Mouse (Mus musculus) neural tube, embryonic 11.5 days (tissue): Measurements from ENCODE around the gene Vps13d. TPM values are rescaled to one million over a fixed set of nuclear protein-coding genes. Genes with fewer than 3 reads are reported as not detected.

Experiments
- ATAC-seq: fragments of 200-750 bp; cut with Nextera tagmentation; 2 replicates; pipeline ENCODE4 v1.8.0; 2017; ENCODE audit warnings: moderate number of reproducible peaks, mild to moderate bottlenecking, moderate TSS enrichment, moderate library complexity; ENCODE audit not compliant: insufficient read depth, low FRiP score, low TSS enrichment
- DNase-seq: peaks from one replicate; pipeline ENCODE4 v3.0.0-alpha.2; 2015; ENCODE audit warnings: low spot score
- H3K27ac ChIP-seq: fragments of 300-500 bp; sonication (generic); 2 replicates; pipeline ENCODE4 v1.5.1; 2014; ENCODE audit warnings: low read depth, mild to moderate bottlenecking, low read length
- H3K27me3 ChIP-seq: fragments of 300-500 bp; sonication (generic); 2 replicates; pipeline ENCODE4 v1.6.1; 2014; ENCODE audit warnings: mild to moderate bottlenecking, low read length, mixed read lengths; ENCODE audit not compliant: control insufficient read depth, insufficient read depth
- H3K36me3 ChIP-seq: fragments of 300-500 bp; sonication (generic); 2 replicates; pipeline ENCODE4 v1.6.1; 2014; ENCODE audit warnings: mild to moderate bottlenecking, low read length, moderate library complexity, mixed read lengths; ENCODE audit not compliant: control insufficient read depth, insufficient read depth
- H3K4me1 ChIP-seq: fragments of 300-500 bp; sonication (generic); 2 replicates; pipeline ENCODE4 v1.6.1; 2014; ENCODE audit warnings: low read length, mixed read lengths; ENCODE audit not compliant: control insufficient read depth, insufficient read depth
- H3K4me2 ChIP-seq: fragments of 300-500 bp; sonication (generic); 2 replicates; pipeline ENCODE4 v1.6.1; 2014; ENCODE audit warnings: low read depth, mild to moderate bottlenecking, moderate library complexity
- H3K4me3 ChIP-seq: fragments of 300-500 bp; sonication (generic); 2 replicates; pipeline ENCODE4 v1.5.1; 2014; ENCODE audit warnings: low read depth, low read length
- H3K9ac ChIP-seq: fragments of 300-500 bp; sonication (generic); 2 replicates; pipeline ENCODE4 v1.6.1; 2014; ENCODE audit warnings: mild to moderate bottlenecking, low read length
- H3K9me3 ChIP-seq: fragments of 300-500 bp; sonication (generic); 2 replicates; pipeline ENCODE4 v1.6.1; 2016; ENCODE audit warnings: low read length; ENCODE audit not compliant: control insufficient read depth
- WGBS: fragments of 180-500 bp; shearing (Covaris S2); extraction: QIAGEN DNeasy Blood & Tissue Kit; methylation state at CpG from one replicate; pipeline ENCODE4 v1.1.7; 2014; 5-methylcytosine and 5-hydroxymethylcytosine counted together
- polyA plus RNA-seq: library from polyadenylated mRNA; unstranded; fragments of >200 nt; fragmentation: Nextera tagmentation; extraction: Ambion mirVana; gene quantifications from 2 replicates; pipeline ENCODE4 v1.2.1, GENCODE M21; 2014

Vps13d gene
- polyA plus RNA-seq, 1 experiment from 2014 or later = 14.3 TPM

DNA sequence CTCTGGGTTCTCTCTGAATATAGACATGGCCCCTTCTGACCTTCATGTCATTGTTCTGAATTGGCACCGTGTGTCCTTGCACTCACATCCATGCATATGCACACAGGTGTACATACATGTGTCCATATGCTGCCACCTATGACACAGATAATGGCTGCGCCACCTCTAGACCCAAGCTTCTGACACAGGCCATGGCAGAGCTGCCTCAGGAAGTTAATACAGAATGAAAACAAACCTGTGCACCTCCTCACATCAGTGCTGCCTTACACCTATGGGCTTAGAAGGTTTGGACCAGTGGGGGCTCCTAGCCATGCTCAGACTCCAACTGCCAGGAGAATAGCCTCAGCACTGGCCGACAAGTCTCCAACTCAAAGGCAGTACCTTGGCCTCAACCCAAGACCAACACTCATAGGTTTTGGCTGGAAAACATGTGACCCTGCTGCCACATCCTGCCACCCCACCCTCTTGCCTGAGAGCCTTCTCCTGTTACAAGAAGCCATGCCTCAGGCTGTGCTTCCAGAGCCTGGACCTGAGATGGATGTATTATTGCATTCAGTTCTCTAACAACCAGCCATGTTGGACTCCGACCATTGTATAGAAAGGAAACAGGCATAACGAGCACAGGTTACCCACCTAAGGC is 34.8 kb upstream of the Vps13d start:
- Histone ChIP-seq H3K27me3 (no peaks in the 10 kb centered on the region), H3K4me2 (no peak overlapping the region), H3K36me3 (no peaks in the 10 kb centered on the region), H3K9ac (no peak overlapping the region), H3K4me3 (no peak overlapping the region), H3K27ac (no peak overlapping the region), H3K4me1 (no peaks in the 10 kb centered on the region), H3K9me3 (0 out of 2 replicates have a peak, but pooled peaks cover 2% of the 10 kb centered on the region)
- DNase-seq (no peak), ATAC-seq (no peak)
- 91% methylated on average over 5 of the region's 5 CpGs for WGBS

- Histone ChIP-seq H3K9me3 (0 out of 2 replicates have a peak, but pooled peaks cover 2% of the 10 kb centered on the region), H3K27me3 (no peaks in the 10 kb centered on the region), H3K4me2 (no peak overlapping the region), H3K36me3 (no peaks in the 10 kb centered on the region), H3K9ac (no peak overlapping the region), H3K4me3 (no peak overlapping the region), H3K4me1 (no peaks in the 10 kb centered on the region), H3K27ac (no peak overlapping the region)
- ATAC-seq (no peak), DNase-seq (no peak)
- 91% methylated on average over 6 of the region's 6 CpGs for WGBS
These were observed 34.2 kb upstream of the Vps13d start for GRCm38 (mm10) chr4:145229051-145229450.

DNA sequence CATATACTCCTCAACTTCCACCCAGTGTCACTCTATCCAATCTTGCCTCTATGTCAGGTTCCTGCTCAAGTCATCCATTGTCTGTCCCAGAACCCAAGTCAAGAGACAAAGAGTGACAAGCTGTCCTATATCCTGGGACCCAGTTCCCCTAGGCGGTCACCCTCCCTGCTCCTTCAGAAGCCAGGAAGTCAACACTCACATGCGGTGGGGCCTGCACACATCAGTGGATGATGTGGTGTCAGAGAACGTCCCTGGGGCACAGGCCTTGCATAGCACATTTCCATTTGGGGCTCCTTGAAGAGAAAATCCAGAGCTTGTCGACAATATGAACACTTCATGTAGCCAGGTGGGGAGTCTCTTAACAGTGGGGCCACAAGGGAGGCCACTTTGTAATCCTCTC is 29.8 kb upstream of the Vps13d start:
- Histone ChIP-seq H3K4me2 (no peak overlapping the region), H3K9me3 (0 out of 2 replicates have a peak, but pooled peaks cover 1% of the 10 kb centered on the region), H3K27me3 (no peaks in the 10 kb centered on the region), H3K4me1 (no peaks in the 10 kb centered on the region), H3K9ac (no peak overlapping the region), H3K36me3 (no peaks in the 10 kb centered on the region), H3K27ac (no peak overlapping the region), H3K4me3 (no peak overlapping the region)
- 94% methylated on average over 4 of the region's 4 CpGs for WGBS
- ATAC-seq (no peak), DNase-seq (no peak)

DNA sequence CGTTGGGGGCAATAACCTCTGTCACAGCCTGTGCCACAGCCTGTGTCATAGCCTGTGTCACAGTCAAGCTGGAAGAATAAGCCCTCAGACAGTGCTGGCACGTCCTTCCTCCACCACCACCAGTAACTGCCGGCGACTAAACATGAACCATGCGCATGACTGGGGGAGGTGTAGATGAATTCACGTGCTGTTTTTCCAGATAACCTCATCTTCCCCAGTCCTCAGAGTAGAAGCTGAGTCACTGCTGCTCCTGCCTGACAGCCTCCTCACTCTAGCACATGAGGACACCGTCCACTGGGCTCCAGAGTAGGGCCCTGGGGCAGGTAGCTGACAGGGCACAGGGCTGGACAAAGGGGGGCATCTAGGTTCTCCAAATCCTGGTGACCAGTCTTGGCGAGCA is 27.3 kb upstream of the Vps13d start:
- ATAC-seq = no peak
- Histone ChIP-seq H3K36me3 (no peaks in the 10 kb centered on the region), H3K9ac (no peak overlapping the region), H3K4me1 (no peaks in the 10 kb centered on the region), H3K27ac (no peak overlapping the region), H3K4me3 (no peak overlapping the region), H3K9me3 (no peaks in the 10 kb centered on the region), H3K4me2 (no peak overlapping the region), H3K27me3 (no peaks in the 10 kb centered on the region)
- no peak for DNase-seq
- WGBS = 81% methylated on average over 8 of the region's 8 CpGs

GRCm38 (mm10) chr4:145221379-145221778 is 26.6 kb upstream of the Vps13d start:
- Histone ChIP-seq H3K4me2 (no peak overlapping the region), H3K9ac (no peak overlapping the region), H3K9me3 (no peaks in the 10 kb centered on the region), H3K27me3 (no peaks in the 10 kb centered on the region), H3K4me1 (no peaks in the 10 kb centered on the region), H3K4me3 (no peak overlapping the region), H3K36me3 (no peaks in the 10 kb centered on the region), H3K27ac (no peak overlapping the region)
- DNase-seq (no peak), ATAC-seq (no peak)
- 73% methylated on average over 2 of the region's 2 CpGs for WGBS

GRCm38 (mm10) chr4:145220001-145220400 is 25.2 kb upstream of the Vps13d start:
- DNase-seq (no peak), ATAC-seq (no peak)
- Histone ChIP-seq H3K9me3 (no peaks in the 10 kb centered on the region), H3K27ac (no peak overlapping the region), H3K4me1 (no peaks in the 10 kb centered on the region; the same call in 1 of the 2 replicates), H3K27me3 (no peaks in the 10 kb centered on the region), H3K4me2 (no peak overlapping the region), H3K9ac (no peak overlapping the region), H3K4me3 (no peak overlapping the region), H3K36me3 (no peaks in the 10 kb centered on the region)
- WGBS = 85% methylated on average over 1 of the region's 1 CpGs

DNA sequence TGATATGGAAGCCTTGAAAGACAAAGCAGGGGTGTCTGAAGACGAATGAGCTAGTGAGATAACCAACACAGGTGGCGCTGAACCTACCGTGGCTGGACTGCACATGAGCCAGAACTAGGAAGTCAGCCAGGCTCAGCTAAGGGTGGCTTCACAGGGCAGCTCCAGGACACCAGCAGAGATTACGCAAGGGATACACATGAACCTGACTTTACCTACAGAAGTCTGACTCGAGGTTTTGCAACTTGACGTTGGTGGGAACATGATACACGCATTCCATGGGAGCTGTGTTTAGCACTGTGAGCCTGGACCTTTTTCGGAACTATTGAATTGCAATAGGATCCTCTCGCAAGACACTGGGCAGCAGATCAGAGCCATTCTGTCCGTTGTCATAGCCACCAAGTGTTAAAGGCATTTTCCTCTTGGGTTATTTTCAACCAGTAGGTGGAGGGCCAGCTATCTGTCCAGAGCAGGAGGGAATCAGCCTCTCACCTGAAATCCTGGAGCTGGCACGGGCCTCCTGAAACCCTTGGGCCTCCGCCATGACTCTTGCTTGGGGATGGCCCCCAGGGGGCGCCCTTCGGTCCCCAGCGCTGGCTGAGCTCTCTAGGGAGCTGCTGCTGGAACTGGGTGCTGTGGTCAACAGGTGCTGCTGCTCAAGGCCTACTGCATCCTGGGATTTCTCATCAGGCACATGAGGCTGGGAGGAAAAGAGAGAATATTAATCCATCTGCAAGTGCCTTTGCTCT is 24.6 kb upstream of the Vps13d start:
- no peaks in the 10 kb centered on the region for H3K9me3 ChIP-seq
- no peak overlapping the region for H3K4me2 ChIP-seq
- H3K9ac ChIP-seq = no peak overlapping the region
- 64% methylated on average over 14 of the region's 15 CpGs for WGBS
- DNase-seq = no peak
- no peaks in the 10 kb centered on the region for H3K27me3 ChIP-seq
- ATAC-seq = no peak
- H3K4me1 ChIP-seq = no peaks in the 10 kb centered on the region; the same call in 1 of the 2 replicates
- no peak overlapping the region for H3K4me3 ChIP-seq
- no peaks in the 10 kb centered on the region for H3K36me3 ChIP-seq
- no peak overlapping the region for H3K27ac ChIP-seq

DNA sequence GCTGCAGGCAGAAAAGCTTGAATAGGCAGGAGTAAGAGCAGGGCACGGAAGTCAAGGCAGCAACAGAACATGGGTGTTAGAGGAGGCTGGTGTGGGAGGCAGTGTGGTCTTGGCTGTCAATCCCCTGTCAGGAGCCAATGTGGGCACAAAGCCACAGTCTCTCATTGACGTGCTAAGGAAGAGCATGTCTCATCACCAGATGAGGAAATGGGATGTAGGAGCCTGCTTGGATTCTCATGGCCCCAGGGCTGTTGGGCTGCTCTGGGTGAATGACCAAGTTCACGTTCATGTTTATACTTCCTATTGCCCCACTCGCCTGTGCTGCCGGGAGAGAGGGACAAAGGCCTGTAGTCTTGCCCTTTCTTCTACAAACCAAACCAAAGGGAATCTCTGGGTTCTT is 23.0 kb upstream of the Vps13d start:
- Histone ChIP-seq H3K27me3 (no peaks in the 10 kb centered on the region), H3K36me3 (no peaks in the 10 kb centered on the region), H3K4me1 (no peaks in the 10 kb centered on the region; the same call in 1 of the 2 replicates), H3K9ac (no peak overlapping the region), H3K4me3 (no peak overlapping the region), H3K9me3 (no peaks in the 10 kb centered on the region), H3K4me2 (no peak overlapping the region), H3K27ac (no peak overlapping the region)
- no peak for DNase-seq
- 83% methylated on average over 5 of the region's 5 CpGs for WGBS
- no peak for ATAC-seq

DNA sequence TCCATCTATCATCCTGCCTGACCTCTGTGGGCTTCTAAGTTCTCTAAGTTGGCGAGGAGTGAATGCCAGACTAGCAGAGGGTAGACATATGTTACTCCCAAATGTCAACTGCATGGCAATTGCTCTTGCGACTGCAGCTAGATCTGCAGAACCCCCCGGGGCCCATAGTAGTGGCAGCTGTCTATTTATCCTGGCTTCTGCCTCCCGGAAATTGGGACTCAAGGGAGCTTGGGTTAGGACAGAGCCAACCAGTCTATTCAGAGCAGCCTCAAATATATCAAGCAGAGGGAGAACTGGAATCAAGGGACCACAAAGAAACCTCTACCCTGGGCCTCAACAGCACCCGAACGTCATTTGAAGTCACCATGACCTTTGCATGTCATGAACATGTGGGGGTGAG is 22.2 kb upstream of the Vps13d start:
- WGBS = 71% methylated on average over 6 of the region's 6 CpGs
- ATAC-seq = no peak
- Histone ChIP-seq H3K4me3 (no peak overlapping the region), H3K4me1 (no peaks in the 10 kb centered on the region; the same call in 1 of the 2 replicates), H3K4me2 (no peak overlapping the region), H3K36me3 (no peaks in the 10 kb centered on the region), H3K9me3 (no peaks in the 10 kb centered on the region), H3K27ac (no peak overlapping the region), H3K9ac (no peak overlapping the region), H3K27me3 (no peaks in the 10 kb centered on the region)
- DNase-seq = no peak
